Mouse (Mus musculus): ENCODE results near the gene Pom121l2.

- TF ChIP-seq POLR2A (IDR thresholded peaks at IDR 0.05; ENCODE audit: low read depth, low read length) = no peak
- TF ChIP-seq CTCF (IDR thresholded peaks at IDR 0.05; ENCODE audit: extremely low read depth, insufficient read length, insufficient replicate concordance, low read depth, low read length) = no peak
These were observed 37.4 kb upstream of the Pom121l2 start for GRCm38 (mm10) chr13:21943644-21944043.
